Mouse (Mus musculus) megakaryocyte-erythroid progenitor cell, adult 5-6 weeks (primary cell): ENCODE results near the gene Prepl. TPM values are rescaled to one million over a fixed set of nuclear protein-coding genes. Genes with fewer than 3 reads are reported as not detected.

Experiments used
- ATAC-seq: replicated peaks from 2 replicates; pipeline ENCODE4 v1.8.0; 2016; ENCODE audit warnings: mild to moderate bottlenecking, inconsistent platforms; ENCODE audit not compliant: severe bottlenecking, poor library complexity, low FRiP score, low TSS enrichment
- total RNA-seq, 2 experiments: library from RNA; stranded (forward) in 1 of 2; stranded (reverse) in 1 of 2; fragments of 200-1000, 215-1000 nt in 1 of 2; fragments of >200 nt in 1 of 2; fragmentation: Nextera tagmentation in 1 of 2; gene quantifications; 2 replicates each; pipeline ENCODE4 v1.2.3; 2014 to 2017

Gene Prepl
- total RNA-seq, 2 experiments from 2014 or later = 26.5 to 32.8 TPM

GRCm38 (mm10) chr17:85027247-85027646 lies 62.8 kb downstream of the Prepl start:
- ATAC-seq = no peak

GRCm38 (mm10) chr17:85026436-85026835 lies 63.6 kb downstream of the Prepl start:
- no peak for ATAC-seq

GRCm38 (mm10) chr17:85025151-85025550 lies 64.9 kb downstream of the Prepl start:
- no peak for ATAC-seq

GRCm38 (mm10) chr17:85024237-85024636 lies 65.8 kb downstream of the Prepl start:
- no peak for ATAC-seq

DNA sequence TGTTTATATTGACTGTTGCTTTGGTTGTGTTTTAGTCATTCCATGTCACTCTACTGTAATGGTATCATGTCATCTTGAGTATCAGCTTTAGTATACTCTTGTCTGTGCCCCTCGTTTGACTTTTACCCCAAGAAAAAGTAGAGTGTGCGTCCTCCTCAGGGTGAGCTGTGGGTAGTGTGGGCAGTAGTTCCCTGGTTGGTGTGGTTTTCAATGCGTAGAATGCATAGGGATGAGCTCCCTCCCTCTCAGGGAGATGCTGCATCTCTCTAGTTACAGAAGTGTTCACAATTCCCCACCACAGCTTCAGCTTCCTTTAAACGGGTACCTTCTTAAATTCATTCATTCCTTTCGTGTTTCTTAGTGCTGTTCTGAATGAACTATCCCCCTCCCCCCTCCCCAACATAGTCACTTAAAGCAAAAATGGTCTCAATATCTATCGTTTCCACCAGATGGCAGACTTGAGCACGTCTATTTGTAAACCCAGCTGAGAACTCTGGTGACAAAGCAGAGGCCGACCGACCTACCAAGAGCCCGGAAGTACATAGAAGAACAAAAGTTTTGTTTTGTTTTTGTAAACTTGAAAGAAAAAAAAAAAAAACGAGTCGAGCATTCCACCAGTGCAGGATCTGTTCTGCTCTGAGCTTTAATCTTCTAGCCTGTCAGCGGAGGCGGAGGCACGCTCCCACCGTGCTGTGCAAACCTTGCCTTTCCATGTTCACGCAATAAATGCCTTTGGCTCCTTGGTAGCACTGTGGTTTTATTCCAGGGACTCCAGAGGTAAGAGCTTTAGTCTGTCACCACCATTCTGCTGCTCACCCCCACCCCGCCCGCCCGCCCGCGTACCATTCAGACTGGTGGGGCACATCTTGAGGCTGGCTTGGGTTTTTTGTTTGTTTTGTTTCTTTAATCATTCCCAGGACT lies 66.5 kb downstream of the Prepl start:
- ATAC-seq = peak; percentile 60

- no peak for ATAC-seq
Observed at GRCm38 (mm10) chr17:85020343-85020742, 69.7 kb downstream of the Prepl start.

DNA sequence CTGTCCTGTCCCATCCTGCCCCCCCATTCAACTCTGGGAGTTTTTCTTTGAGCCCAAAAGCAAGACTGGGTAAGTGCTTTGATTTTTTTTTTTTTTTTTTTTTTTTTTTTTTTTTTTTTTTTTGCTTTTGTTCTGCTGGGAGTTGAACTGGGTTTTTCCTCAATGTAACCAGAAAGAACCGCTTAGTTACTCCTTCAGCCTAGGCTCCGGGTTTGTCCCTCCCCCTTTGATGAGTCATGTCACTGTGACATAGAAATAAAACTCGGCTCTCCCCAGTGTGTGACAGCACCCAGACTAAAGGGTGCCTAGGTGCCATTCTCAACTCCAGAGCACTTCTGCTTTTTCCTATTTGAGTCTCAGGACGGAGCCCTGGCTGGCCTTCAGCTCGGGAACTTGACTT lies 71.2 kb downstream of the Prepl start:
- ATAC-seq = no peak

- ATAC-seq = peak; percentile 80
Observed at GRCm38 (mm10) chr17:85018344-85018743, 71.7 kb downstream of the Prepl start.

DNA sequence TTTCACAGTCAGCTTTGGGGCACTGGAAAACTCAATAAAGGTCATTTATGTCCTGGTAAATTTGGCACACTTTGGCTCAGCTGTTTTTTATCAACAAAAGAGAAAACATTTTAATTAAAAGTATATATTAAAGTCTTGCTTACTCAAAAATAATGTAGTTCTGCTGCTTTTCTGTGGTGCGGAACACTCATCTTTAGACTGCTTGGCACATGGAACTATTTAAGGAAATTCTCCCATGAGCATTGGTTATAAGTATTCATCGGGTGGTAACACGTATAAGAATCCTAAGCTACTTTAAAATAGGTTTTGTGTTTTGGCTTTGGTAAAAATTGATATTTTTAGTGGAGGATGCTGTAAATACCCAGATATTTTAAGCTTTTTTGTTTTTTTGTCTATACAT lies 75.4 kb downstream of the Prepl start:
- ATAC-seq = no peak

GRCm38 (mm10) chr17:85013485-85013884 lies 76.6 kb downstream of the Prepl start:
- ATAC-seq = no peak

Other genes with a start within 250 kb of the Prepl start
- 62.9 and 73.2 TPM in 2 replicates for gene Ppm1b, start 133.5 kb downstream of the Prepl start, total RNA-seq (2014; fragmentation: Nextera tagmentation)
- 51.3 and 68.7 TPM in 2 replicates for gene Ppm1b, start 133.5 kb downstream of the Prepl start, total RNA-seq (2017)
- gene Slc3a1, start 61.9 kb downstream of the Prepl start, total RNA-seq (2014; fragmentation: Nextera tagmentation) = not detected in 2 replicates
- 1.1 TPM in 1 of 2 replicates, not detected in the other for gene Slc3a1, start 61.9 kb downstream of the Prepl start, total RNA-seq (2017)
- 5.6 and 7.8 TPM in 2 replicates for gene Camkmt, start 311 bp upstream of the Prepl start, total RNA-seq (2014; fragmentation: Nextera tagmentation)
- 1.6 and 3.1 TPM in 2 replicates for gene Camkmt, start 311 bp upstream of the Prepl start, total RNA-seq (2017)